Mouse (Mus musculus) urinary bladder, postnatal 10 days (tissue): ENCODE data around the gene C130032M10Rik.

Source experiments
- DNase-seq: peaks from one replicate; pipeline ENCODE4 v3.0.0; 2022; ENCODE audit warnings: low spot score

C130032M10Rik gene

GRCm38 (mm10) chr9:114548496-114548895 is 33.0 kb downstream of the C130032M10Rik start:
- no peak for DNase-seq

DNA sequence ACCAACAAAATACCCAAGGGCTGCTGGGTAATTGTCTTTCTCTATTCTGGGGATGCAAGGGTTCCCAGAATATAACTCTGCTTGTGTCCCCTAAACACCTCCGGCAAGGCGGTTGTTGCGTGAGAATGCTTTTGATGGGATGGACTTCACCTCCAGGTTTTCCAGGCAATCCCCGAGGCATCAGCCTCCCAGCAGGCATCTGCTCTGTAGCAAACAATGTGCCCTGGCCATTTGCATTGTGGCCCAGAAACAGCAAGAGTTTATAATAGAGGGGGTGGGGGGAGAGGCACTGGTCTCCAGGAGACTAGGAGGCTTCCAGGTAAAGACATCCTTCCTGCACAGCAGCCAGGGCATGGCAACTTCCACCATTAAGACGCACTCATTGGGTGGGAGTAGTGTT is 33.6 kb downstream of the C130032M10Rik start:
- DNase-seq, result no peak

DNA sequence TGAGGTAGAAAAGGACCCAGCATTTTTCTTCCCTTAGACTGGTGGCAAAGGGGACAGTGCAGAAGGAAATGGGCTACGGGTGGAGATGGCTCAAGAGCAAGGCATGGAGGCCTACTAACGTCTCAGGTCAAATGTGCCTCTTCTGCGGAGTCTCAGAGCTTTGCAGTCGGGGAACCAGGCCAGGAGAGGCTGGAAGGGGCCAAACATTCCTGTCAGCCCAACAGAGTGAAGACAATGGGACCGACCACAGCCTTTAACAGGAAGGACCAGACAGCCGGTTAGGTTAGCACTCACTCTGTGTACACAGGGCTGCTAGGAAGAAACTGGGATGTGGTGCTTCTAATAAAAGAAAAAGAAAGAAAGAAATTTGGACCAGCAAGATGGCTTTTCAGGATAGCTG is 34.5 kb downstream of the C130032M10Rik start:
- DNase-seq, result no peak

DNA sequence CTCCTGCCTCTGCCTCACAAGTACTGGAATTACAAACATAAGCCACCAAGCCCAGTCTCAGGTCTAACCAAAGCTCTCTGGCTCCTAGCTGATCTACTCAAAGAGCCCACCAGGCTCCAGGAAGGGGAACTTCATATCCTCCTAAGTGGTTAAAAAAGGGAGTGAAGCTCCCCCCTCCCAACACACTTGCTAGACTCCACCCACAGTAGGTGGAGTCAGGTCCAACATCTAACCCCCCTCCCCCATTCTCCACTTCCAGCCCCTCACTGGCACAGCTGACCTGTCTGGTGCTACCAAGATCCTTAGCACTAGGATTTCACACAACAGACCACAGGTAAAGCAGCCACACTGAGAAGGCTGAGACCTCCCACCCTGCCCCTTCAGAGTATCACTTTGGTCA is 38.3 kb downstream of the C130032M10Rik start:
- DNase-seq, result no peak

DNA sequence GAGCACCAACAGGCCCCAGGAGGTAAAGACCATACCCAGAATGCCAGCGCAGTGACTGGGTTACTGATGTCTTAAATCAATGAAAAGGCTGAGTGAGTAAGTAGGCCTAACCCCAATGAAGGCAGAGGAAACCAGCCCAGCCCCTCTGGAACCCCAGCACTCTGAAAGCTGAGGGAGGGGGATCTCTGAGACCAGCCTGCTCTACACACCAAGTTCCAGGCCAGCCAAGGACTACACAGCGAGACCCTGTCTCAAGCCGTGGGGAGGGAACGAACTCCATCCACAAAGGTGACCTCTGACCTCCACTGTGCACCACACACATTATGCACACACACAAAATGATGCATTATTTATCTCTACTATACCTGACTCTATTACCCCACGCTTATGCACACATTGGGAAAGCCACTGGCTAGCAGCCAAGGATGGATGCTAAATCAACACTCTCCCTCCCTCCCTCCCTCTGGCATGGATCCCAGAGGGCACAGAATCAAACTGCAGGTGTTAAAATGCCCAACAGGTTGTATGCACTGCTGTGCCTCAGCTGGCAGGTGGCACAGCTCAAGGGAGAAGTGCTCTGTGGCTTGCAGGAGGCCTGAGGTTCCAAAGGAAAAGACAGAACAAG is 39.0 kb downstream of the C130032M10Rik start:
- DNase-seq, result no peak

DNA sequence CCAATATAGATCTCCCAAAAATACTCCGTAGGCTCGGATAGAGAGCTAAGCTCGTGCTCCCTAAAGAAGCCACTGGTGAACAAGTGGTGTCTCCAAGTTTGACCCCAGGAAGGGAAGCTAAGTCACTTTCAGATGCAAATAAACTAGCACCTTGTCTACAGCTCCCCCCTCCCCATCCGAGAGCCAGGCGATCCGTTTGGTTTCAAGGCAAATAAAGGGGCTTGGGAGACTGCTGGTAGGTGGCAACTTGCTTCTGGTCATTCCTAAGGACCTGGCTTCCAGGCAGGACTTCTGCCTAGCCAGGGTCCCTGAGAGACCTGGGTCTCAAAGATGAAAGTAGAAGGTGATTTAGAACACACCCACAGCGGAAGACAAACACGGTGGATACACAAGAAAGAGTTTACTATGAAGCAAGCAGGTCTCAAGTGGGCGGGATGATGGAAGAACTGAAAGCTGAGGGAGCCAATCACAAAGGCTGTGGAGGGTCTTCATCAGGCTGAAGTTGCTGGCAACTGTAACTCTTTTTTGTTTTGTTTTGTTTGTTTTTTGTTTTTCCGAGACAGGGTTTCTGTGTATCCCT is 40.9 kb downstream of the C130032M10Rik start:
- DNase-seq, result no peak

DNA sequence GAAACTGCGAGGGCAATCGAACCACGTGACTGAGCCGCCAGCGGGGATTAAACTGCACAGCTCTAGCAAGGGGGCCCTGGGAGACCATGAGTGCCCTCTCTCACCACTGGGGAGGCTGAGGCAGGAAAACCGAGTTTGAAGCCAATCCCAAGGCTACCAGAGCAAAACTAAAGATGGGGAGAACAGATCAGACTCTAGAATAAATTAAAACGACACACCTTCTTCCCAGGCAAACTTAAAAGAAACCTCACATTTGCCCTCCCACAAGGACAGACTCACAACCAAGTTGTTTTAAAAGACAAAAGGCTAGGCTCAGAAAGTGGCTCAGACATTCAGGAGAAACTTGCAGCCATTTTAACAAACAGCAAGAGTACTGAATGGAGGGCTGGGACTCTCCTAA is 41.6 kb downstream of the C130032M10Rik start:
- no peak for DNase-seq

- DNase-seq, result no peak
These were observed 44.6 kb downstream of the C130032M10Rik start for GRCm38 (mm10) chr9:114560141-114560540.

DNA sequence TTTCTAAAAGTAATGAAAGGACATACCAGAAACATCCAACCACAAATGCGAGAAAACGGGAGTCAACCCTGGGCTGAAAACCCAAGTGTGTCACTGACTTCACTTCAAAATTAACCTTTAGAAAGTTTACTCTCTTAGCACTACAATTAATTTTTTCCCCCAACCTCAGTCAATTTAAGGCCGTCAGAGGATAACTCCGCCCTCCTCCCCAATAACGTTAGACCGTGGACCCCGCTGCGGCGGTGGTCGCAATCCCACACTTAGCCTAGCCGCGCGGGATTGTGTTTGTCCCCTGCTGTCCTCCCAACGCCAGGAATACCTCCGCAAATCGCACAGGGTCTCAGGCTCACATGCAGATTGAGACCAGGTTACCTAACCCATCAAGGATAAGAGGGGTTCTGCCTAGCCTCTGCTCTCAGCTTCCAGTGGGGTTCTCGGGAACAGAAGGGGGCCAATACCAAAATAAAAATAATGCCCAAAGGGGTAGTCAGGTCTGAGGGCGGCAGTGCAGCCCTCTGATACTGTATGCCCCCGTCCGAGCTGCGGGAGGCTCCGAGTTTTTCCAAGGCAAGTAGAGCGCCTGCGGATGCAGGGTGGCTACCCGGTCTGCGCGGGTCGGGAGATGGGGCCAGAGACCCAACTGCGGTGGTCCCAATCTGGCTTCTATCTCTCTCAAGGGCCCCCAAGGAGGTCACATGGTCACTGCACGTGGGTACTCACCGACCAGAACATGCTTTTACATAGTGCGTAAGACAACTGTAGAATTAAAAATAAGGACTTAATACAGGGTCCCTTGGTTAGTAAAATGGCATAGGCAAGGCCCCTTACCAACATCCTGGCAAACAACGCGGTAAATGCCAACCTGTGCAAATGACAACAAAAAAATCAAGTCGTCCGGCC is 45.5 kb downstream of the C130032M10Rik start:
- no peak for DNase-seq

DNA sequence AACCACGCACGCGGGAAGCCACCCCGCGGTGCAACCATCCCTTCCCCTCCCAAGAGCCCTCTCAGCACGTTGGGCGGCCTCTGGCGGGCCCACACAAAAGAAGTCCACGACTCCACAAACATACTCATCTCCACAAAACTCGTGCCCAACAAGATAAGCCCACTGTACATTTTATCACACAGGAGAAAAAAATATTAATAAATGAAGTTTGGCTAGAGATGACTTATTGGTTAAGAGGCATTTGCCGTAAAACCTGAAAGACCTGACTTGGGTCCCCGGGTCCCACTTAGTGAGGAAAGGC is 46.1 kb downstream of the C130032M10Rik start:
- DNase-seq, result no peak

DNA sequence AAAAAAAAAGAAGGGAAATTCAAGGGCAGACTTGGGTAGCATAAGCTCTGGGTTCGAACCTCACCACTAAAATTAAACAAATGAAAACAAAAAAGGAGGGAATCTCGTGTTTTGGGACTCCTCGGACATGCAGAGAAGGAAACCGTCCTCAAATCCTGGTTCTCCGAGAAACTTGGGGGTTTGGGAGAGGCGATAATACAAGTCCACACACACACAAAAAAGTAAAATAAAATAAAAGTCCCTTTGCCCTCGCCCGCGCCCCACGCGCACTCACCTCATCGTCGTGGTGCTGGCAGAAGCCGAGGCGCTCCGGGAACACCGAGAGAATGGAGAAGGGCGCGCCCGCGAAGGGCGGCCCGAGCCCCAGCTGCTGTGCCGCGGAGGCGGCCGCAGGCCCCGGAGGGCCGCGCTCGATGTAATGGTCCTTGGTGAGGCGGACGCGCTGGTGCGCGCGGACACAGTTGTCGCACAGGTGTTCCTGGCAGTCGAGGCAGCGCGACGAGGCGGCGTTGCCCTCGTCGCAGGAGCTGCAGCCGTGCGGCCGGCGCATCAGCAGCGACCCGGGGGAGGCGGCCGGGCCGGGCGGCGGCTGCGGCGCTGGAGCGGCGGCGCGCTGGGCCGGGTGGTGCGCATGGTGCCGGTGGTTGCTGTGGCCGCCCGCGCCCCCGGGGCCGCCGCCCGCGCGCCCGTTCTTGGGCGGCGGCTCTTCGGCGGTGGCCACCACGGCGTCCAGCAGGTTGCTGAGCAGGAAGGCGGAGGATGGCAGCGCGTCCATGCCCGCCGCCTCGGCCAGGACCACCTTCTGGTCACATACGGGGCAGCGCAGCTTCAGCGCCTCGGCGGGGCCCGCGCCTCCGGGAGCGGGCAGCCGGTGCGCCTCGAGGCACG is 46.8 kb downstream of the C130032M10Rik start:
- no peak for DNase-seq

GRCm38 (mm10) chr9:114562919-114563751 is 47.6 kb downstream of the C130032M10Rik start:
- DNase-seq, result no peak

DNA sequence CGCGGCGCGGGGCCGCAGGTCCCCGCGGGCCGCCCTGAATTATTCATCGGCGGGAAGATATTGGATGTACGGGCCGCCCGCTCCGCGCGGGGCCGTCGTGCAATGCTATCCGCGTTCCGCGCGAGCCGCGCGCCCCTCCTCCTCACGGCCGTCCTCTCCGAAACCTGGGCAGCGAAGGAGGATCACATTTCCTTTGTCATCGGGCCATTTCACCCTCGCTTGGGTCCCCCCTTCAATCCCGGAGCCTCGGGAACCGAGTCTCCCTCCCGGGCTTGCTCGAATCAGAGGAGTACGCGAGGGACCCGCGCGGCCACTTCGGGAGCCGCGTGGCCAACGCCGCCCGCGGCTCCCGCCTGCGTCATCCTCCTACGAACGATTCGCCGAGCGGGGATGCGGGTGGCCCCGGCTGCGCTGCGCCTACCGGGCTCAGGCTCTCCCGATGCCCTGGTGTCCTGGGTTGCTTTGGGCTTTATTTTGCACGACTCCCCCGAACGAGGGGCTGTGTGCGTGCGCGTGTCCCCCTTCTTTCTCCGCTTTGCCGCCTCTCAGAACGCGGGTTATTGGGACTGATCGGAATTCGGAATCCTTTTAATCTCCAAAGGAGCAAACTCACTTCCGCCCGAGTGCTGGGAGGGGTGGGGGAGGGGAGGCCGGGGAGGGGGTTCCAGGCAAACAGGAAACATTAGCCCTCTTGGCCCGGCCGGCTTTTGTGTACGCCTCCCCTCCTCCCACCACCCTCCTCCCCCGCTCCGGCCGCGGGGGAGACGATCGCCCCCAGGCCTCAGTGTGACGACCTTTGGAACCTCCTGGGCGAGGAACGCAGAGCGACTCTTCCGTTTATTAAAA is 48.5 kb downstream of the C130032M10Rik start, which contains the start of gene Trim71:
Gene Trim71 (minus strand): TSS at position 609 of the 846 bp plus-strand sequence.
- no peak for DNase-seq

DNA sequence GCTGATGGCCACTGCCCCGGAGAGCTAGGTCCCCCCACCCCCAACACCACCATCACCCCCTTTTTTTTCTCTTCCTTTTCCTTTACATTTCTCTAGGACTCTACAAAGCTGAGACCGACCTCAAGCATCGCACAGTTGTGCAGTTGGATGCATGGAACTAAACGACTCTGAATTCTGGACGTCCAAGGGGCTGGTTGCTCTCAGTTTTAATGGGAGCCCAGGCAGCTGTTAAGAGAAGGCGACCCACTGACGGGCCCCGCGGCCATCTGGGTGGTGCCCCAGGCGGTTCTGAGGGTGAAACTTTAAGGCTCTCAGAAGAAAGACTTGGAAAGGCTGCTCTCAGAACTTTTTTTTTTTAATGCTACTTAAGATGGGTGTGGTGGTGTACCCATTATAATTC is 49.2 kb downstream of the C130032M10Rik start:
- no peak for DNase-seq
